Comparison of ENCODE assay signal across 8 mouse cellular contexts in genomic region chr6:86028601-86029322, GRCm38 (mm10). TPM values are rescaled to one million over a fixed set of nuclear protein-coding genes. Genes with fewer than 3 reads are reported as not detected.
DNase-seq lines count a peak whose midpoint lies in the region; ATAC-seq lines count a peak whose summit lies in the region.

Gene Add2 (plus strand): TSS chr6:86028681.

- peaks cover 51% of the 10 kb centered on the region for H3K27me3 ChIP-seq in heart, embryonic 12.5 days (replicated peaks)
- no peaks in the 10 kb centered on the region; the same call in 1 of the 2 replicates for H3K27me3 ChIP-seq in forebrain, embryonic 11.5 days (ENCODE audit: control insufficient read depth, insufficient read depth, low read length)
- peaks cover 11% of the 10 kb centered on the region for H3K27me3 ChIP-seq in intestine, embryonic 15.5 days (replicated peaks)
- peaks cover 83% of the 10 kb centered on the region for H3K27me3 ChIP-seq in liver, embryonic 13.5 days

- H3K4me2 ChIP-seq in heart, embryonic 12.5 days, result peak within 1 kb of the TSS; percentile 97
- H3K4me2 ChIP-seq in forebrain, embryonic 11.5 days (ENCODE audit: low read depth, low read length, severe bottlenecking), result peak within 1 kb of the TSS; percentile 84
- H3K4me2 ChIP-seq in intestine, embryonic 15.5 days (replicated peaks), result peak within 1 kb of the TSS; percentile 97
- H3K4me2 ChIP-seq in liver, embryonic 13.5 days, result peak within 1 kb of the TSS; percentile 54

- no peak within 1 kb of the TSS for H3K27ac ChIP-seq in heart, embryonic 12.5 days (ENCODE audit: poor library complexity, severe bottlenecking)
- H3K27ac ChIP-seq in forebrain, embryonic 11.5 days (ENCODE audit: low read depth, low read length), result peak within 1 kb of the TSS; percentile 72
- H3K27ac ChIP-seq in intestine, embryonic 15.5 days, result no peak within 1 kb of the TSS
- no peak within 1 kb of the TSS for H3K27ac ChIP-seq in liver, embryonic 13.5 days

- H3K4me3 ChIP-seq in heart, embryonic 12.5 days, result peak within 1 kb of the TSS; percentile 52
- H3K4me3 ChIP-seq in forebrain, embryonic 11.5 days (ENCODE audit: low read depth, low read length), result peak within 1 kb of the TSS; percentile 71
- peak within 1 kb of the TSS; percentile 45 for H3K4me3 ChIP-seq in intestine, embryonic 15.5 days (replicated peaks)
- H3K4me3 ChIP-seq in liver, embryonic 13.5 days (replicated peaks), result peak within 1 kb of the TSS; percentile 36

- no peaks in the 10 kb centered on the region for H3K9me3 ChIP-seq in heart, embryonic 12.5 days (replicated peaks)
- H3K9me3 ChIP-seq in forebrain, embryonic 11.5 days (ENCODE audit: control insufficient read depth, low read length), result no peaks in the 10 kb centered on the region
- no peaks in the 10 kb centered on the region for H3K9me3 ChIP-seq in intestine, embryonic 15.5 days
- H3K9me3 ChIP-seq in liver, embryonic 13.5 days (replicated peaks), result no peaks in the 10 kb centered on the region

- peak within 1 kb of the TSS; percentile 64 for H3K9ac ChIP-seq in heart, embryonic 12.5 days
- H3K9ac ChIP-seq in forebrain, embryonic 11.5 days (ENCODE audit: low read length), result peak within 1 kb of the TSS; percentile 90
- peak within 1 kb of the TSS; percentile 49 for H3K9ac ChIP-seq in intestine, embryonic 15.5 days
- H3K9ac ChIP-seq in liver, embryonic 13.5 days, result no peak within 1 kb of the TSS

- H3K36me3 ChIP-seq in heart, embryonic 12.5 days, result no peaks in the 10 kb centered on the region
- H3K36me3 ChIP-seq in forebrain, embryonic 11.5 days (ENCODE audit: control insufficient read depth, insufficient read depth, low read length), result no peaks in the 10 kb centered on the region
- H3K36me3 ChIP-seq in intestine, embryonic 15.5 days, result no peaks in the 10 kb centered on the region
- H3K36me3 ChIP-seq in liver, embryonic 13.5 days, result no peaks in the 10 kb centered on the region

- peak; percentile 55 for ATAC-seq in heart, embryonic 12.5 days (ENCODE audit: insufficient number of reproducible peaks, low FRiP score)
- peak; percentile 87 for ATAC-seq in forebrain, embryonic 11.5 days (replicated peaks; ENCODE audit: low FRiP score)
- ATAC-seq in intestine, embryonic 15.5 days, result peak; percentile 75
- ATAC-seq in liver, embryonic 13.5 days (ENCODE audit: low read depth), result no peak

- DNase-seq in heart, adult 18-20 months, result no peak
- peak; percentile 72 for DNase-seq in cerebellum, adult 11 months
- peak; percentile 88 for DNase-seq in forebrain, embryonic 11.5 days (ENCODE audit: low spot score)
- no peak for DNase-seq in liver, embryonic 13.5 days
- DNase-seq in right cerebral cortex, postnatal 14 days, result peak; percentile 71
- DNase-seq in thymus, postnatal 14 days, result no peak

- 1% methylated on average over 56 of the region's 56 CpGs for WGBS in heart, embryonic 12.5 days
- under 1% methylated on average over 56 of the region's 56 CpGs for WGBS in forebrain, embryonic 11.5 days
- 2% methylated on average over 56 of the region's 56 CpGs for WGBS in intestine, embryonic 15.5 days
- WGBS in liver, embryonic 13.5 days (ENCODE audit: insufficient replicate concordance), result 3% methylated on average over 56 of the region's 56 CpGs

- peaks cover 7% of the 10 kb centered on the region; the same call in 1 of the 2 replicates for H3K4me1 ChIP-seq in heart, embryonic 12.5 days (replicated peaks)
- peaks cover 2% of the 10 kb centered on the region; the same call in 1 of the 2 replicates for H3K4me1 ChIP-seq in forebrain, embryonic 11.5 days (replicated peaks; ENCODE audit: control insufficient read depth, insufficient read depth, low read length)
- peaks cover 5% of the 10 kb centered on the region for H3K4me1 ChIP-seq in intestine, embryonic 15.5 days (replicated peaks)
- H3K4me1 ChIP-seq in liver, embryonic 13.5 days (replicated peaks), result 0 out of 2 replicates have a peak, but pooled peaks cover 5% of the 10 kb centered on the region

RNA-seq across cellular contexts. Expression of gene Add2, which starts in this region (rescaled TPM):
- polyA plus RNA-seq in heart, embryonic 12.5 days (2016; fragmentation: Nextera tagmentation; extraction: Ambion mirVana), result 10.8 and 12.3 TPM in 2 replicates
- total RNA-seq in heart, adult 18-20 months (2021), result under 1 TPM; 0.18 to 0.30 TPM
- polyA plus RNA-seq in forebrain, embryonic 11.5 days (2014; fragmentation: Nextera tagmentation; extraction: Ambion mirVana), result 61.0 and 68.3 TPM in 2 replicates
- polyA plus RNA-seq in intestine, embryonic 15.5 days (2015; fragmentation: Nextera tagmentation; extraction: Ambion mirVana), result 7.6 and 8.6 TPM in 2 replicates
- polyA plus RNA-seq in liver, embryonic 13.5 days (2015; fragmentation: Nextera tagmentation; extraction: Ambion mirVana), result 93.3 and 96.2 TPM in 2 replicates

Comparison
In these comparisons a context has a peak if more than half of its experiments do, and no peak if none do; other contexts are left out.
1. DNase-seq: peak in cerebellum, adult 11 months (single experiment), forebrain, embryonic 11.5 days (single experiment) and right cerebral cortex, postnatal 14 days (single experiment); none in heart, adult 18-20 months (0 of 2), liver, embryonic 13.5 days (single experiment) and thymus, postnatal 14 days (single experiment).
2. Peak in every context shown above with its lines, with median percentiles within 50 percentile points of each other: H3K4me2 ChIP-seq and H3K4me3 ChIP-seq.